Mouse (Mus musculus) ES-E14 (cell line): ENCODE measurements around the gene Grb10. TPM values are rescaled to one million over a fixed set of nuclear protein-coding genes. Genes with fewer than 3 reads are reported as not detected.

Experiments
- DNase-seq: peaks from one replicate; pipeline ENCODE4 v3.0.0-alpha.2; 2013; ENCODE audit warnings: low read depth, low spot score
- H3K27ac ChIP-seq: 2 replicates; pipeline ENCODE4 v1.5.1; 2012; ENCODE audit warnings: low read depth, mild to moderate bottlenecking, low read length, moderate library complexity, mixed read lengths; ENCODE audit not compliant: poor library complexity, insufficient read depth, severe bottlenecking
- H3K36me3 ChIP-seq: 2 replicates; pipeline ENCODE4 v1.6.1; 2012; ENCODE audit warnings: mild to moderate bottlenecking, low read length, moderate library complexity, mixed read lengths; ENCODE audit not compliant: control insufficient read depth, poor library complexity, insufficient read depth, severe bottlenecking
- H3K4me1 ChIP-seq, 2 experiments: fragments of 150-350 bp in 1 of 2; sonication (generic) in 1 of 2; 2 replicates each; pipeline ENCODE4 v1.6.1; 2012; ENCODE audit warnings: low read length in 2 of 2, mild to moderate bottlenecking in 1 of 2, mixed read lengths in 1 of 2; ENCODE audit not compliant: control insufficient read depth in 2 of 2, insufficient read depth in 2 of 2, poor library complexity in 1 of 2
- H3K4me3 ChIP-seq, 2 experiments: fragments of 150-350 bp in 1 of 2; sonication (generic) in 1 of 2; 2 replicates each; pipeline ENCODE4 v1.5.1; 2012; ENCODE audit warnings: low read length in 2 of 2, low read depth in 1 of 2, mild to moderate bottlenecking in 1 of 2, mixed read lengths in 1 of 2; ENCODE audit not compliant: insufficient read depth in 1 of 2, poor library complexity in 1 of 2, severe bottlenecking in 1 of 2
- H3K9ac ChIP-seq: 2 replicates; pipeline ENCODE4 v1.6.1; 2012; ENCODE audit warnings: low read depth, mild to moderate bottlenecking, low read length, mixed read lengths; ENCODE audit not compliant: poor library complexity, insufficient read depth, severe bottlenecking
- H3K9me3 ChIP-seq: fragments of 150-350 bp; sonication (generic); 2 replicates; pipeline ENCODE4 v1.6.1; 2012; ENCODE audit warnings: low read depth, mild to moderate bottlenecking, low read length; ENCODE audit not compliant: control insufficient read depth, insufficient read depth
- CHD2 ChIP-seq: IDR thresholded peaks from 2 replicates; pipeline ENCODE4 v1.6.1; 2014; ENCODE audit warnings: mild to moderate bottlenecking, low read depth, low read length, inconsistent platforms
- HCFC1 ChIP-seq: IDR thresholded peaks from 2 replicates; pipeline ENCODE4 v1.6.1; 2012; ENCODE audit warnings: low read length, inconsistent platforms, borderline replicate concordance; ENCODE audit not compliant: insufficient read depth
- MAFK ChIP-seq: IDR thresholded peaks from 2 replicates; pipeline ENCODE4 v1.6.1; 2014; ENCODE audit warnings: mild to moderate bottlenecking, low read depth, low read length, inconsistent platforms; ENCODE audit not compliant: insufficient read depth
- ZC3H11A ChIP-seq: IDR thresholded peaks from 2 replicates; pipeline ENCODE4 v1.6.1; 2012; ENCODE audit warnings: low read depth, mild to moderate bottlenecking, inconsistent platforms, low read length, borderline replicate concordance
- ZNF384 ChIP-seq: IDR thresholded peaks from 2 replicates; pipeline ENCODE4 v1.6.1; 2012; ENCODE audit warnings: low read depth, low read length, inconsistent platforms
- in situ Hi-C, 2 experiments: fragments of 600-800 bp; cut with MboI; formaldehyde crosslinking; loops; one replicate each; pipeline ENCODE4 v1.15.1; 2025; ENCODE audit warnings: low sequenced_read_pairs in 2 of 2, inconsistent platforms in 1 of 2; ENCODE audit not compliant: unreplicated experiment in 2 of 2
- total RNA-seq: library from RNA; depleted of rRNA; stranded (reverse); fragments of 300-350 nt; gene quantifications from 2 replicates; pipeline ENCODE4 v1.2.3, GENCODE M21; 2012

Gene Grb10
- total RNA-seq, 1 experiment, result 33.4 TPM

DNA sequence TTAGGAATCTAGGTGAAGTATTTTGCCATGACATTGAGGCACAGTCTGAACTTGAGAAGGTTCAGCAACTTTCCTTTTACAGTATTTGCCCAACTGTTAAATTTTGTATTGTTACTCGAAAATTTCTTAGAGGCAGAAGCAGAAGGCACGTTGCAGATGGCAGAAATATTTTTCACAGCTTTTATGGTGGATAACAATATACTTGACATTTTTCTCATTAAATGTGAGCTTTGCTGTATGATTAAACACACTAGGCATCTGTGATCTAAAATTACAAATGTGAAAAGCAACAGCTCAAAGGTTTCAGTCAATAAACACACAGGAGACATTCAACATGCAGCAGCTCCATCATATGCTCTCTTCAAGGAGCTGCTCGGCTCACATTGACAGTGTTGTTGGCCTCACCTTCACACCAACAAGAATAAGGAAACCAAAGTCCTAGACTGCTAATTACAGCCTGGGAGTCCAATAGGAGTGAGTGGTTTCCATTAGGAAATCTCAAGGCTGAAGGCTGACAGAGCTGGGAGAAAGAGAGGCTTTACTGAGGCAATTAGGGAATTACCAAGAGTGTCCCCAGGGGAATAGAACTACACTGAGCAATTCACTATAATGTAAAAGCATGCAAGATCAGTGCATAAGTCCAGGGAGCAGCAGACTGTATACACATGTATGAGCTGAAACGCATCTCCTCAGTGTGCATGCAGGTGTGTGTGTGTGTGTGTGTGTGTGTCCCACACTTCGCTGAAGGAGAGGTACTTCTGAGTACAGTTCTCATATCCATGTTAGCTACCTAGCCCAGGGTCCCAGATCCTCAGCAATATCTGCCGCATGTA is 35.1 kb upstream of the Grb10 start:
- Histone ChIP-seq H3K4me3 (no peak overlapping the region), H3K9ac (no peak overlapping the region), H3K27ac (no peak overlapping the region), H3K9me3 (no peaks in the 10 kb centered on the region), H3K4me1 (no peaks in the 10 kb centered on the region), H3K36me3 (no peaks in the 10 kb centered on the region)
- DNase-seq, result no peak
- in situ Hi-C loops, result no loop called here
- TF ChIP-seq HCFC1 (no peak), ZNF384 (no peak), CHD2 (no peak), MAFK (no peak), ZC3H11A (no peak)

DNA sequence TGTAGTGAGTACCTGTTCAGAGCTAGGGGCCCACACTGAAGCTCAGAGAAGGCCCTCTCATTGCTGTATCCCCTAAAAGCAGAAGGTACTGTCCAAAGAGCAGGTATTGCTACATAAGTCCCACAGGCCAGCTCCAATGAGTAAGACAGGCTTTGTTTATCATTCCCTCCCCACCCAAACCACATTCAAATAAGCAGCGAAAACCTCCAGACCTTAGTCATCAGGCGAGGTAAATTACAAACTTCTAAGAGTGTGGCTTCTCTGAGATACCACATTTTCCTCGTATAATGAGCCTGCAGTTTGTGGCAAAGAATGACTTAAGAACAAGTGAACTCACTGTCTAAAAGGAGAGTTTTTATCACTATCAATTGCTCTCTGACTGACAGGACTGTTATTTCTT is 33.8 kb upstream of the Grb10 start:
- no peak for DNase-seq
- TF ChIP-seq ZNF384 (no peak), MAFK (no peak), CHD2 (no peak), HCFC1 (no peak), ZC3H11A (no peak)
- Histone ChIP-seq H3K27ac (no peak overlapping the region), H3K9me3 (no peaks in the 10 kb centered on the region), H3K36me3 (no peaks in the 10 kb centered on the region), H3K4me1 (no peaks in the 10 kb centered on the region), H3K9ac (no peak overlapping the region), H3K4me3 (no peak overlapping the region)
- in situ Hi-C loops, result no loop called here

DNA sequence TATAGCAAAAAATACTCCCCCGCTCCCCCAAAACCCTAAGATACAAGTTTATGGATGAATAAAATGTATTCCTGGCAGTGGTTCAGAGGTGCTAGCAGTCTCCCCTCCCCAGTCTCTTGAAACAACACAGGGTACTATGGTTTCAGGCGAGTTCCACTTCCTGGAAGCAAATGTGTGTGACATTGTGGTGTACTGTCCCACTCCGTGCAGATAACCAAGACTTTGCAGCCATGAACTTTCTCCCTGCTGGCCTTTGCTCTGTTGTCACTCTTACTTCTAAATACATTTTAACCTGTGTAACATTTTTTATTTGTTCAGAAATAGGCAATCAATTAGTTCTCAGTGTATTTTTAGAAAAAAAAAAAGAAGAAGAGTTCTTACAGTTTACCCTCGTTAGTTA is 20.5 kb upstream of the Grb10 start:
- in situ Hi-C loops, result no loop called here

DNA sequence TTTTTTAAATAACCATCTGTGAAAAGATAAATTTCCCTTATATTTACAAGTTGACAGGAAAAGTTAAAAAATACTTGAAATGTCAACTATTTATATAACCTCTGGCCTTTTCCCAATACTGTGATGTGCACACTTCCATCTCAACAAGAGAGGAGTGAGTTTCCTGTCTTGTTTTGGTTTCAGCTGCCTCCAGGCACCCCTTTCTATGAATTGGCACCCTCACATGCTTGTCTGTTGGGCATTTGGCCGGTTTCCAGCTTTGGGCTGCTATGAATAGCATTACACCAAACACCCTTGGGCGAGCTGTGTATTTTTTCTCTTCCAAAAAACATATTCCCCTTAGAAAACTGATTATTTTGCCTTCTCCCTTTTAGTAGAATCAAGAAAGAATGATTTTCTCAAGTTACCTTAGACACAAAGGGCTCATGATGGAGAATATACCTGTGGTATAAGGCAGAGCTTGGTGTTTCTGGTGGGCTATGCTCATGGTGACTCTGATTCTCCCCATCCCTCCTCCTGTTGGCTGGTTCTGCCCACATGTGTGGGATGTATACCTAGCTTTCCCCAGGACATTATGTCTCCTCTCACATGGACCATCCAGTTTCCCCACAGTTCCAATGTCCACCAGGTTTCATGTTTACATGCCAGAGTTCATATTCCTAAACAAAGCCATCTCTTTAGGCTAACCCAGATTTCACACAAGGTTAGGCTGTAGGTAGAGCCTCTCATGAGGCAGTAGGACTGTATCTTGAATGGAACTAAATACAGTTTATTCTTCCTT is 10.3 kb upstream of the Grb10 start:
- H3K9me3 ChIP-seq, result no peaks in the 10 kb centered on the region
- TF ChIP-seq ZNF384 (no peak), ZC3H11A (no peak), CHD2 (no peak), HCFC1 (no peak), MAFK (no peak)
- in situ Hi-C loops, result loop anchor here in 1 of 2 experiments (25.0 kb wide), 1 partner anchor 489 kb away; no protein-coding TSS in a partner anchor
- DNase-seq, result no peak
- no peaks in the 10 kb centered on the region for H3K4me1 ChIP-seq
- no peak overlapping the region for H3K9ac ChIP-seq
- no peak overlapping the region for H3K4me3 ChIP-seq
- no peaks in the 10 kb centered on the region for H3K36me3 ChIP-seq
- H3K27ac ChIP-seq, result no peak overlapping the region

More for the DNA sequence above, 20.5 kb upstream of the Grb10 start:
- Histone ChIP-seq H3K9me3 (no peaks in the 10 kb centered on the region), H3K4me1 (no peaks in the 10 kb centered on the region), H3K9ac (no peak overlapping the region), H3K36me3 (no peaks in the 10 kb centered on the region), H3K27ac (no peak overlapping the region), H3K4me3 (no peak overlapping the region)
- no peak for DNase-seq
- no peak for TF ChIP-seq CHD2
- no peak for TF ChIP-seq ZC3H11A
- no peak for TF ChIP-seq ZNF384
- TF ChIP-seq MAFK, result no peak
- no peak for TF ChIP-seq HCFC1
